Mouse (Mus musculus) heart, adult 11 months (tissue): ENCODE measurements around the gene Hoxb7.
A peak's percentile ranks its signal among the peaks of the same experiment; 100 is the strongest.

Experiments used
- DNase-seq: peaks from one replicate; pipeline ENCODE4 v3.0.0; 2022

Hoxb7 gene

DNA sequence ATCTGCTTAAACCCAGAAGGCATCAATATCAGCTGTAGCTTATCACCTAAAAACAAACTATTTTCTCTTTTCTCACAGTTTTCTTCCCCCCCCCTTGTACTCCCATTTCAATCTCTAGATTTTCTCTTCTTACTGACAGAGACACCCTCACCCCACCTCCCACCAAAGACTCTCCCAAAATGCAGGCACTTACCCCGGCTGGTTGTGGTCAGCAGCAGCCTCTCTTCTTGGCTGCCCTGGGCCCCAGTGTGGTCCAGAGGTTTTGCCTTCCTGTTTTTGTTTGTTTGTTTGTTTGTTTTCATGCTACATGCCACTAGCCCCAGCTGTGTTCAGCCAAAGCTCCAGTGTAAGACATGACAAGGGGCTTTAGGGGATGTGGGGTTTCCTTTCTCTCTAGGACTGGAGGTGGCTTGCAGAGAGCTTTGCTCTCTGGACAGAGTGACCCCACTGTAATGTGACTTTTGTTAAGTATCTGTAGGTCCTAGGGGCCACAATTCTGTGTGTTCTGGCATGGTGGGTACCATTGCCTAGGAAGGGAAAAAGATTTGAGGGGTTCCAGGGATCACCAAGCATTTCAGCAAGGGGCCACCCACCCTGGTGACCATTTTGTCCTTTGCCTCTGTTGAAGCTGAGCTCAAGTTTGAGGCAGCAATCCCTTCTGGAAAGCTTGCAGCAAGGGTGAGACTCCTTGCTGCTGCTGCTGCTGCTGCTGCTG, 18.2 kb upstream of the Hoxb7 start:
- DNase-seq = no peak

DNA sequence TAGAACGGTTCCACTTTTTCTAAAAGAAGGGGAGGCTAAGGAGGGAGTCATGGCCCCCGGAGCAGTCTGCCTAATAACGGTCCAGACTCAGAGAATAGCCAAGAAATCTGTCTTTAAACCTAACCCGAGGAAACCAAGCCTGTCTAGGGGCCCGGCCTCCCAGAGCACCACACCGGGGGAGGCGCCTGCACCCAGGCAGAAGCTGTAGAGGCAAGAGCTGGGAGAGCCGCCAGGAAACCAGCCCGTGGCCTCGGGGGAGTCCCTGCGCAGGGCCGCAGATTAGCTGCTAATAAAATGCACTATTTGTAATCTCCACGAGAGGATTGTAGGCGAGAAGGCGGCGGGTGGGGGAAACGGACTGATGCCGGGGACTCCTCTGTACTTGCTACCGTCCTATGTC, 16.6 kb upstream of the Hoxb7 start:
- DNase-seq = peak; percentile 90

DNA sequence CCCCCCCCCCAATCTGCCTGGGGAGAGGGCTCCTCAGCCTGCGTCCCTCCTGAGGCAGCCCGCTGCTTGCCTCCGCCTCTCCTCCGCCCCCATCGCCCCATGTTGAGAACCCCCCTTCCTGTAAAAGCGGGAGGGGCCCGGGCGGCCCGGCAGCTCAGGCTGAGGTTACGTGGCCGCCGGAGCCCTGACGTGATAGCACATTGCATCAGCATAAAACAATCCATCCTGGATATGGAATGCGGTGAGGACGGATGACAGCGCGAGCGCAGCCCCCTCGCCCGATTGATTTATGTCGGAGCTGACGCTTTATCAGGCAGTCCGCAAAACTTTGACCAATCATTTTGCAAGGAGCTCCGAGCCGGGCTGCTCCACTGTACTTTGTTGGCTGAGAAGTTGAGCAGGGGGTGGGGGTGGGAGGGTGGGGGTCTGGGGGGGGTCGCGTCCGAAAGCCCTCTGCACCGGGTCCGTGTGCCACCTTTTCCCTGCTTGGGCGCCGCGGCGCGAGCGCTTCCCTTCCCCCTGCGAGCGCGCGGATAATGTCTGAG, 15.4 kb upstream of the Hoxb7 start, which contains the start of gene Hoxb9:
TSS of gene Hoxb9 (plus strand) at position 462 of the 545 bp plus-strand sequence.
- DNase-seq = peak; percentile 88

DNA sequence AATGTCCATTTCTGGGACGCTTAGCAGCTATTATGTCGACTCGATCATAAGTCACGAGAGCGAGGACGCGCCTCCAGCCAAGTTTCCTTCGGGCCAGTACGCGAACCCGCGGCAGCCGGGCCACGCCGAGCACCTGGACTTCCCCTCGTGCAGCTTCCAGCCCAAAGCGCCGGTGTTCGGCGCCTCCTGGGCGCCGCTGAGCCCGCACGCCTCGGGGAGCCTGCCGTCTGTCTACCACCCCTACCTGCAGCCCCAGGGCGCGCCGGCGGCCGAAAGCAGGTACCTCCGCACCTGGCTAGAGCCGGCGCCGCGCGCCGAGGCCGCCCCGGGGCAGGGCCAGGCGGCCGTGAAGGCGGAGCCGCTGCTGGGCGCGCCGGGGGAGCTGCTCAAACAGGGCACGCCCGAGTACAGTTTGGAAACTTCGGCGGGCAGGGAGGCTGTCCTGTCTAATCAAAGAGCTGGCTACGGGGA, 14.8 kb upstream of the Hoxb7 start:
- DNase-seq = no peak

DNA sequence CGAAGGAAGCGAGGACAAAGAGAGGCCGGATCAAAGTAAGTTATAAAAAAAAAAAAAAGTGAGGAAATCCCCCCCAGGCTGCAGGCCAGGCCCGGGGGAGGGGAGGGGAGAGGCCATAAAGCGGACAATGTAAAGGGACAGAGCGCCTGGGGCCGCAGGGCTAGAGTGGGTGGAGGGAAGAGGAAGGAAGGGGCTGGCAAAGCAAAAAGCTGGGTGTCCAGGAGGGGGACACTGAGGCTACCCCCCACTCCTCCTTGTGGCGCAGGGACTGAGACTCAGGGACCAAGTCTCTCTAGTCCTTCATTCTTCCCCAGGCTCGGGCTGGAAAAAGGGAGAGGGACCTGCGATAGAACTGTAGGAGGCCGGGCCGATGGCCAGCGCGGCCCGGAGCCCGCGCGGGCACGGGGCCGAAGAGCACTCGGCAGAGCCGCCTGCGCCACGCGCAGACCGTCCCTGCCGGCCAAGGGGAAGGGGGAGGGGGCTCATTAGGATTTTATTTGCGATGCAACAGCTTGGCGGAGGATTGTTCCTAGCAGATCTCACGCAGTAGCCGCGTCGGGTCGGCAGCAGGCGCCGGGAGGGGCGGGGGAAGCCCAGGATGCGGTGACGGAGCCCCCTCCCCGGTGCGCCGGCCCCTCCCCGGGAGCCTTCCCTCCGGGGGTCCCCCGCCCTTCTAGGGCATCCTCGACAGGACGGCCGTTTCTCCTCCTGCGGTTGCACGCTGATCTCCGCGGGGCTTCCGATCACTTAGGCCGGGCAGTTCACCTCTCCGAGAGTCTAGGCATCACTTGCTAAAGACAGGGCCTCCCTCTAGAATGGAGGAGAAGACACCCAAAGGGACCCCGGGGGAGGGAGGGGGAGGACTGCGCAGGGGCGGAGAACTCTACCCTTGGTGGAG, 14.2 kb upstream of the Hoxb7 start:
- no peak for DNase-seq

DNA sequence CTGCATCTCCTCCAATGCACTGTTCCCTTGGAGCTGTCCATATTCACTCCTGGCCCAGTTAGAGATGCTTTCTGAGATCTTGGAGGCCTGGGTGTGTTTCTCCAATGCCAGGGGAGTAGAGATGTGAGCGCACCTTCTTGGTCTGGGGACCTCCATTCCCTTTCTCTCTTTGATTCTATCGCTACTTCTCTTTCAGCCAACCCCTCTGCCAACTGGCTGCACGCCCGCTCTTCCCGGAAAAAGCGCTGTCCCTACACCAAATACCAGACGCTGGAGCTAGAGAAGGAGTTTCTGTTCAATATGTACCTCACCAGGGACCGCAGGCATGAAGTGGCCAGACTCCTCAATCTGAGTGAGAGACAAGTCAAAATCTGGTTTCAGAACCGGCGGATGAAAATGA, 12.0 kb upstream of the Hoxb7 start:
- no peak for DNase-seq

DNA sequence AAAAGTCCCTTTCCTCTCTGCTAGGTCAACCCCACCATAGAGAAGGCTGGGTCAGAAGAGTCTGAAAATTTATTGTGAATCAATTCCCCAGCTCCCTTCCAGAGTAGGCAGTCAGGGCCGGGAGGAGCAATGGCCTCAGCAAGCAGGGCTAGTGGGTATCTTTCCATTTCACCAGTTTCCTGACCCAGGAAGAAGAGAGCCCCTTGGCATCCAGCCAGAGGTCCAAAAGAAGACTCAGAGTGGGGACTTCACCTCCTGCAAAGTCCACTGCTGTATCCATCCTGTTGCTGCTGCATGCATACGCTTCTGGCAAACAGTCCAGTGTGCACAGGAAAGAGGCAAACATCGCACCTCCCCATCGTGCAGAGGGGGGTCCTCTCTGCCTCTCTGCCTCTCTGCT, 10.5 kb upstream of the Hoxb7 start:
- no peak for DNase-seq

DNA sequence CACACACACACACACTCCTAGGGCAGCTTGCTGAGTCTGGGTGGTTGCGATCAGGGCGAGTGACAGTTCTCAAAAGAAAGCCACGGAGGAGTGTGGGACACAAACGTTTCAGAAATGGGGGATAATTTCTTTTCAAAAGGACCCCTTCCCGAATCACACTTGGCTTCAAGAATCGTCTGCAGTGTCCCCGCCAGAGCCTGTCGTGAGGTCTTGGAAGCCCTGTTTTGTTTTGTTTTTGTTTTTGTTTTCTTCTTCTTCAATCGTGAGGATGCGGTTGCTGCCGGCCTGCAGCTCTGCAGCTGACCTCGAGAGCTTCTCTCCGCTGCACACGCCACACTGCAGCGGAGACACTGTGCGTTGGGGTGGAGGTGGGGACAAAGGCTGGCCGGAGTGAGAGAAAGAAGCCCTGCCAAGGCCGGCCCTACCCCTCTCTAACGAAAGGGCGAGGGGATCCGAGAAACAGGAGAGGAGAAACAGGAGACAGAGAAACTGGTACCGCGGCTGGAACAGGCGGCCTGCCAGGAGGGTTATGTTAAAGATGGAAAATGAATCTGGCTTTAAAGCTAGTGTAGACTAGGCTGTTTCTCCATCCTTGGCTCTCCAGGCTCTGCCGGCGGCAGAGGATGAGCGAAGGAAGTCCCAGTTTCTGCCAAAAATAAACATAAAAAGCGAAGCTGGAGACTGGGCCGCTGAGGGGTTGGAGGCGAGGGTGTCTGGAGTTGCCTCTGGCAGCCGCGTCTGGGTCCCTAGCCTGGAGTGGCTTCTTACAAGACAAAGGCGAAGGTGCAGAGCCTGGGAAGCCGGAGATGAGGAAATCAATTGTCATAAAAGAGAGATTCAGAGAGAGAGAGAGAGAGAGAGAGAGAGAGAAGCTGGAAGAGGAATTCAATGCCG, 9.0 kb upstream of the Hoxb7 start:
- DNase-seq = no peak

DNA sequence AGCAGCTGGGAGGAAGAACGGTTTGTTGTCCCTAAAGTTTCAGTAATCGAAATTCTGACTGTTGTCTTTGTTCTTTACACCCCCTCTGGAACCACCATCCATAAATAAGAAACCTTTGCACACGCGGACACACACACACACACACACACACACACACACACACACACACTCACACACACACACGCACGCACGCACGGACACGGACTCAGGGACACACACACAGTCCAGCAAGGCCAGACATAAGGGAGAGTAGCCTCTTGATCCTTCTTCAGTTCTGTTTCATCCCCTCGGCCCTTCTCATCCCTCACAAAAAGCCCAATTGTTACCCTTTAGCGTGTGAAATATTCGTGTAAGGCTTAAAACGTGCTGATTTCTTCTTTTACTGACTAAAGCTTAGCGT, 8.1 kb upstream of the Hoxb7 start:
- DNase-seq = no peak

DNA sequence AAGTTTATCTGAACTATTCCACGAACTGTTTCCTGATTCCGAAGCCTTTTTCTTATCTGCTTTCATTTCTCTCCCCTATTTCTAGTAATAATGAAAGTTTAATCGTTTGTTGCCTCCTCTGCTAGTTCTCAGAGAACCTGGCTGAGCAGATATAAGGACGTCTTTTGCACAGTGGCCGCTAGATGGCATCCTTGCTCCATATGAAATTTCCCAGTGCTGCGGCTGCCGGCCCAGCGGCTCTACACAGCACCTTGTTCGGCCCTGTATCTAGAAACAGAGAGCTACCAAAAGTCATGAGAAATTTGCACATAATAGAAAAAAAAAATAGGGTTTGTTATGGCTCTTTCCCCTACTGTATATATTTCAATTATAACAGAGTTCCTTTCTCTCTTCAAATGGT, 7.7 kb upstream of the Hoxb7 start:
- DNase-seq = peak; percentile 93

DNA sequence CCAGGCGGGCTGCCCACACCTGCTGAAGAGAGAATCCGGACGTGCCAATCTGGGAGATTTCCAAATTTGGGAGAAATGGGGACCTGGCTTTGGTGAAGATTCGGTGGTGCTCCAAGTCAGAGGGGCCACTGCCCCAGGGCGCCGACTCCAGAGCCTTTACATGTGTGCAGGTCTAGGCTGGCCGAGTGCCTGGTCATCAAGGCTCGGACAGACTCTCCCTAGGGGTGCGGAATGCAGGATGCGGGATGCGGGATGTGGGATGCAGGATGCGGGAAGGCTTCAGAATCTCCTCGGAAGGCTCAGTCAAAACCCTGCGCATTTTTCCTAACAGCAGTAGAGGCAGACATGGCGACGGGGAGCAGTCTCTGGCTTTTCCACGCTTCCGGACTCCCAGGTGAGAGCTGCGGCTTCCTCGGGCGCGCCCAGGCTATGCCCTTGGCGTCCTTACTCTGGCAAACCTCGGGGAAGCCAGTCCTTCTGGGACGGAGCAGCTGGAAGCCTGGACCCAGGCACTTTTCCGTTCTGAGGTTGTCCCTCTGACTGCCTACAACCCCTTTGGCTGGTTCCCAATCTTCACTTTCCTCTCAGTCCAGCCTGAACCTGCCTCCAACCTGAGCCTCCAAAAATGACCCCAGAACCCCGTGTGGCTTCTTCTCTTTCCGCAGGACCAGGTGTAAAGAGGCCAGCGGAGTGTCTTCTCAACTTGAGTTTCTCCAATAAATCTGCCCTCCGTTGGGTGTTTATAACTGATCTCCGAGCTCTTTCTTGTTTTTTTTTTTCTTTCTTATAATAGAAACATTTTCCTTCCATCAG, 6.8 kb upstream of the Hoxb7 start:
- no peak for DNase-seq

DNA sequence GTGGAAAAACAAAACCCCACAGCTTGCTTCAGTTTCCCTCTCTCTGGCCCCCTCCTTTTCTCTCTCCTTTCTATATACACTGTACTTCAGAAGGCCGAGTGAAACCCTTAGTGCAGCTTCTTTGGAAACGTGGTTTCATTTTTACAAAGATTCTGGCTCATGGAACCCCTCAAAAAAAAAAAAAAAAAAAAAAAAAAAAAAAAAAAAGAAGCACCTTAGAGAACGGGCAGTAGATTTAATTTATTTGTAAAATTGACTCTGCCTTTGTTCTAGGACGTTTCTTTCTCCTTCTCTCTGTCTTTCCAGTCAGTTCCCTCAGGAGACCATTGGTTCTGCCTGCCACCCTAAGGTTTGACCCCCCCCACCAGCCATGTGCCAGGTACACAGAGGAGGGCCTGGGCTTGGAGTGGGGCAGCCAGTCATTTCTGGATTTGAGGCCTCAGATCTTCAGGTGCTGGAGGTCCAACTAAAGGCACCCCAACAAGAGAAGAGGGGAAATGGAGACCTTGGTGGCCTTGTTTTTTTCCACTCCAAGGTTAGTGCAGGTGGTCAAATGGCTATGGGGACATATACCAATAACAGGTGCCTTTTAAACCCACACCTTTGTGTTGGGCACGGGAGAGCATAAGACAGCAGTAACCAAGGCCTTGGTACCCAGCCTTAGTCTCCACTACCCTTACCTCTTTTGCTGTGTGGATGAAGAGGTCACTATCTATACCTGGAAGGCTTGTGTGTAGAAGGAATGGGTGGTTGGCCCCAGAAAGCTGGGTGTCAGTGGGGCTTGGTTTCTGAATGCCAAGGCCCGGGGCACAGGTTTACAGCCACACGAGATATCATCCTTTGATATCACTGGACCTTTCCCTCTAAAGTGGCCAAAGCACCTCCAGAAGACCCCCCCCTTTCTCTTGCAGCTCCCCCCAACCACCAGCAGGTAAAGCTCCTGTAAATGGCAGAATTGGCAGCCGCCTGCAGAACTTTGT, 5.7 kb upstream of the Hoxb7 start:
- DNase-seq = no peak

DNA sequence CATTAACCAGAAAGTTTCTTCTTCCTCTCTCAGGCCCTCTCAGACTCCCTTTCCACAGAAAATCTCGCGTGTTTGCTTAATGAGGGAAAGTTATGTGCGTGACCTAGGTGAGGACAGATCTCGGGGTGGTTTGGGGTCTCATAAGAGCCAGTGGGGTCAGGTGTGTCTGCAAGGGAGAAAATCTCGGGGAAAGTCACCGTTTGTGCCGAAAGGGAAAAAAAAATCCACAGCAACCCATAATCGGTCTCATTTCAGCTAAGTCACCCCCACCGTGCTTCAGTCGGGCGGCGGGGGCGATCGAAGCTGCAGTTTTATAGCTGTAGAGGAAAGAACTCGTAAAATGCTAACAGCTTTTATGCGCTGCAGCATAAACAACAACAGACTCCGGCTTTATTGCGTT, 5.0 kb upstream of the Hoxb7 start:
- DNase-seq = no peak

DNA sequence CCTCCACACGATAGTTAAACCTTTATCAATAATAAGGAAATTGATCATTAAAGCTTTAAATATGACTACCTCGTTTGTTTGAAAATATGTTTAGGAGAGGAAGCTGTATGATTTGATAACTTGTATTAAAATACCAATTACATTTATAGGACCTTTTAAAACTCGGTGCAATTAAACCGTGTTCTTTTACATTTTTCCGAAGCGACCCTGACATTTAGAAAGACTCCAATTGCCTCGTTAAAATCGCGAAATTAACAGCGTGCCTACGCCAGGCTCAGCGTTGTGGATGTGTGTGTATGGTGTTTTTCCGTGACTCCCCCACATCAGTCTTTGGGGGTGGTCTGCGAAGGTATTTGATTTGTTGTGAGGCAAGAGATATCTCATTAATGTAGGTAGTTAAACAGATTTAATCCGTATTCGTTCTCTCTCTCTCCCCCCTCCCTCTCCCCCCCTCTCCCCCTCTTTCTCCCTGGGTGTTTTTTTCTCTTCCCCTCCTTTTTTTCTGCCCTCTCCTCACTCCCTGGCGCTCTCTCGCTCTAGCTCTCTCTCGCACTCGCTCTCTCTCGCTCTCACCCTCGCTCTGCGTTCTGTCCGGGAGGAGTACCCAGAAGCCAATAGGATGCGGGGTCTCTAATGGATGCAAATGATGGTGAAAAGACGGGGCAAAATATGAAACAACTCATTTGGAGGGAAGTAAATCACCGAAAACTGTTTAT, 4.4 kb upstream of the Hoxb7 start, which contains the start of gene Hoxb8:
TSS of gene Hoxb8 (plus strand) at position 51 of the 716 bp plus-strand sequence.
- no peak for DNase-seq

DNA sequence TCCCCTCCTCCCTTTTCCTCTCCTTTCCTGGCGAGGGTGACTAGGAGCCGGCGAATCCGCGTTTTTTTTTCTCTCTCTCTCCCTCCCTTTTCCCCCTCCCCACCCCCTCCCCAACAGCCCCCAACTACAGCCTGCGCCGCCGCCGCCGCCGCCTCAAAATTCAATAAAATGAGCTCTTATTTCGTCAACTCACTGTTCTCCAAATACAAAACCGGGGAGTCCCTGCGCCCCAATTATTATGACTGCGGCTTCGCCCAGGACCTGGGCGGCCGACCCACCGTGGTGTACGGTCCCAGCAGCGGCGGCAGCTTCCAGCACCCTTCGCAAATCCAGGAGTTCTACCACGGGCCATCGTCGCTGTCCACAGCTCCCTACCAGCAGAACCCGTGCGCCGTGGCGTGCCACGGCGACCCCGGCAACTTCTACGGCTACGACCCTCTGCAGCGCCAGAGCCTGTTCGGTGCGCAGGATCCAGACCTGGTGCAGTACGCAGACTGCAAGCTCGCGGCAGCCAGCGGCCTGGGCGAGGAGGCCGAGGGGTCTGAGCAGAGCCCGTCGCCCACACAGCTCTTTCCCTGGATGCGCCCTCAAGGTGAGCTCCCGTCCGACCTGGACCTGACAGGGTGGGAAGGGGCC, 3.5 kb upstream of the Hoxb7 start:
- DNase-seq = no peak

DNA sequence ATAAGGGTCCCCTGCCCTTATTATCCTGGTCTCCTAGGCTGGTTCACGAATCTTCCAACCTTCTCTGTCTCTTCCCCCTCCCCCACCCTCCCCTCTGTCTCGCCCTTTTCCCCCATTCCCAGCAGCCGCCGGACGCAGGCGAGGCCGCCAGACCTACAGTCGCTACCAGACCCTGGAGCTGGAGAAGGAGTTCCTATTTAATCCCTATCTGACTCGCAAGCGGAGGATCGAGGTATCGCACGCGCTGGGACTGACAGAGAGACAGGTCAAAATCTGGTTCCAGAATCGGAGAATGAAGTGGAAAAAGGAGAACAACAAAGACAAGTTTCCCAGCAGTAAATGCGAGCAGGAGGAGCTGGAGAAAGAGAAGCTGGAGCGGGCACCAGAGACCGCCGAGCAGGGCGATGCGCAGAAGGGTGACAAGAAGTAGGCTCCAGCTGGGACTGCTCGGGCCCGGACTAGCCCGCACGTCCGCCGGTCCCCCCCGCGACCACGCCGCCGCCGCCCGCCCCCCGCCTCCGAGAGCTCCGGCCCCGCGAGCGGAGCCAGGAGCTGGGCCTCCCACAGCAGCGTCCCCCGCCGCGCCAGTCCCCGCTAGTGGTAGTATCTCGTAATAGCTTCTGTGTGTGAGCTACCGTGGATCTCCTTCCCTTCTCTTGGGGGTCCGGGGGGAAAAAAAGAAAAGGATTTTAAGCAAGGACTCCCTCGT, 2.2 kb upstream of the Hoxb7 start:
- peak; percentile 89 for DNase-seq

DNA sequence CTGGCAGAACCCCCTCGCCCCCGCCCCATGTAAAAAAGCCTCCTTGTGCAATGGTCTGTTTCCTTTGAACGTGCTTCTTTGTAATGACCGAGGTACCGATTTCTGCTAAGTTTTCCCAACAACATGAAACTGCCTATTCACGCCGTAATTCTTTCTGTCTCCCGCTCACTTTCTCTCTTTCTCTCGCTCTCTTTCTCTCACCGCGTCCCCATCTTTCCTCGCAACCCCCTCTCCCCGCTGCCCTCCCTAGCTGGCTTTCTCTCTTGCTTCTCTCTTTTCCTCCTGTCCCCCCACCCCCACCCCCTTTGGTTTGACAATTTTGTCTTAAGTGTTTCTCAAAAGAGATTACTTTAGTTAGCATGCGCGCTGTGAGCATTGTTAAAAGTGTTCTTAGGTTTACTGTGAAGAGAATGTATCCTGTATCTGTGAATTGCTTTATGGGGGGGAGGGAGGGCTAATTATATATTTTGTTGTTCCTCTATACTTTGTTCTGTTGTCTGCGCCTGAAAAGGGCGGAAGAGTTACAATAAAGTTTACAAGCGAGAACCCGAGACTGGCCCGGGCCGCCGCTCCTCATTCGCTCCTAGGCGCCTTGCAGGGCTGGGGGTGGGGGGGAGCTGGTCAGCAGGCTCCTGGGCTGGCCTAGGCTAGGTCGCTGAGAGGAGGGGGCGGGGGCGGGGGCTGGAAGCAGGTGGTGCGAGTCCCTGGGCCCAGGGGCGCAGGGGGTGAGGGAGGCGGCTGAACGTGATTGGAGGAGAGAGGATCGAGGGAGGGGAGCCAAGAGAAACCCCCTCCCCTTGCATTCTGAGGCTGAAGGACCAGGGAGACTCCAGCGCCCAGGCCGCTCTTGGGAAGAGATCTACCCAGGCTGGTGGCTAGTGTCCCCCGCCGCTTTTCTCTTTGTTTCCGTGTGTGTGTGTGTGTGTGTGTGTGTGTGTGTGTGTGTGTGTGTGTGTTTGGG, 1.4 kb upstream of the Hoxb7 start:
- DNase-seq = no peak
